Mouse (Mus musculus): ENCODE measurements around the gene Myl12a.
"Not testable (repeated sequence)": the region's sequence is repeated elsewhere in the genome, so short reads cannot be mapped to it uniquely, and the experiment has no call there.

The Myl12a gene

GRCm38 (mm10) chr17:70989430-70989829 lies 13.2 kb downstream of the Myl12a start:
- no peak for DNase-seq (ENCODE audit: low spot score in 2 of 2)

GRCm38 (mm10) chr17:70988337-70988767 lies 14.3 kb downstream of the Myl12a start:
- DNase-seq (ENCODE audit: low spot score in 2 of 2) = no peak

- DNase-seq (ENCODE audit: low spot score in 2 of 2) = no peak
Observed at GRCm38 (mm10) chr17:70986831-70987660, 15.6 kb downstream of the Myl12a start.

- DNase-seq (ENCODE audit: low spot score in 2 of 2) = no peak
Observed at GRCm38 (mm10) chr17:70986355-70986740, 16.3 kb downstream of the Myl12a start.

- DNase-seq (ENCODE audit: low spot score in 2 of 2) = no peak
Observed at GRCm38 (mm10) chr17:70985501-70986354, 16.9 kb downstream of the Myl12a start.

GRCm38 (mm10) chr17:70979345-70980223 lies 23.1 kb downstream of the Myl12a start:
- no peak for DNase-seq (ENCODE audit: low spot score in 2 of 2)

- DNase-seq (ENCODE audit: low spot score in 2 of 2) = no peak
Observed at GRCm38 (mm10) chr17:70977799-70978198, 24.9 kb downstream of the Myl12a start.

GRCm38 (mm10) chr17:70974065-70974464 lies 28.6 kb downstream of the Myl12a start:
- not testable (repeated sequence) for DNase-seq (ENCODE audit: low spot score in 2 of 2)

- no peak for DNase-seq (ENCODE audit: low spot score in 2 of 2)
Observed at GRCm38 (mm10) chr17:70973398-70973797, 29.3 kb downstream of the Myl12a start.

GRCm38 (mm10) chr17:70971206-70971605 lies 31.5 kb downstream of the Myl12a start:
- DNase-seq (ENCODE audit: low spot score in 2 of 2) = no peak

GRCm38 (mm10) chr17:70968606-70969191 lies 34.0 kb downstream of the Myl12a start:
- DNase-seq (ENCODE audit: low spot score in 2 of 2) = no peak

- no peak for DNase-seq (ENCODE audit: low spot score in 2 of 2)
Observed at GRCm38 (mm10) chr17:70967646-70968045, 35.0 kb downstream of the Myl12a start.

- DNase-seq (ENCODE audit: low spot score in 2 of 2) = no peak
Observed at GRCm38 (mm10) chr17:70967191-70967590, 35.5 kb downstream of the Myl12a start.

GRCm38 (mm10) chr17:70966126-70966525 lies 36.6 kb downstream of the Myl12a start:
- no peak for DNase-seq (ENCODE audit: low spot score in 2 of 2)

GRCm38 (mm10) chr17:70965281-70965680 lies 37.4 kb downstream of the Myl12a start:
- no peak for DNase-seq (ENCODE audit: low spot score in 2 of 2)

- DNase-seq (ENCODE audit: low spot score in 2 of 2) = peak; percentile 88 to 92
Observed at GRCm38 (mm10) chr17:70963546-70963945, 39.1 kb downstream of the Myl12a start.

- no peak for DNase-seq (ENCODE audit: low spot score in 2 of 2)
Observed at GRCm38 (mm10) chr17:70951266-70951665, 51.4 kb downstream of the Myl12a start.

- no peak for DNase-seq (ENCODE audit: low spot score in 2 of 2)
Observed at GRCm38 (mm10) chr17:70949171-70949570, 53.5 kb downstream of the Myl12a start.

GRCm38 (mm10) chr17:70948721-70949120 lies 54.0 kb downstream of the Myl12a start:
- DNase-seq (ENCODE audit: low spot score in 2 of 2) = no peak

GRCm38 (mm10) chr17:70943779-70944178 lies 58.9 kb downstream of the Myl12a start:
- DNase-seq (ENCODE audit: low spot score in 2 of 2) = no peak
